Mouse (Mus musculus) thymus, adult 2 months (tissue): Measurements from ENCODE around the gene Ptbp3. TPM values are rescaled to one million over a fixed set of nuclear protein-coding genes. Genes with fewer than 3 reads are reported as not detected.

Experiments used
- DNase-seq: peaks from one replicate; pipeline ENCODE4 v3.0.0; 2021
- H3K27ac ChIP-seq: fragments of 200-500 bp; 2 replicates; pipeline ENCODE4 v1.5.1; 2012; ENCODE audit warnings: low read length, control low read depth; ENCODE audit not compliant: control insufficient read depth, insufficient read depth
- H3K27me3 ChIP-seq: fragments of 200-500 bp; 2 replicates; pipeline ENCODE4 v1.6.1; 2012; ENCODE audit warnings: mild to moderate bottlenecking, low read length, moderate library complexity, mixed read lengths; ENCODE audit not compliant: control insufficient read depth, insufficient read depth
- H3K36me3 ChIP-seq: fragments of 200-500 bp; 2 replicates; pipeline ENCODE4 v1.6.1; 2012; ENCODE audit warnings: mild to moderate bottlenecking, low read length, moderate library complexity; ENCODE audit not compliant: control insufficient read depth, insufficient read depth
- H3K4me1 ChIP-seq: fragments of 200-500 bp; replicated peaks from 2 replicates; pipeline ENCODE4 v1.6.1; 2012; ENCODE audit warnings: low read length; ENCODE audit not compliant: control insufficient read depth, insufficient read depth
- H3K4me3 ChIP-seq: fragments of 200-500 bp; 2 replicates; pipeline ENCODE4 v1.5.1; 2012; ENCODE audit warnings: mild to moderate bottlenecking, low read length, control low read depth, moderate library complexity; ENCODE audit not compliant: control insufficient read depth, insufficient read depth
- CTCF ChIP-seq: fragments of 200-500 bp; IDR thresholded peaks from 2 replicates; pipeline ENCODE4 v1.5.1; 2012; ENCODE audit warnings: mild to moderate bottlenecking, control low read depth, low read length, moderate library complexity, borderline replicate concordance; ENCODE audit not compliant: control insufficient read depth, poor library complexity, insufficient read depth; ENCODE audit errors: extremely low read depth
- POLR2A ChIP-seq: fragments of 200-500 bp; IDR thresholded peaks from 2 replicates; pipeline ENCODE4 v1.6.1; 2012; ENCODE audit warnings: mild to moderate bottlenecking, low read length, control low read depth, moderate library complexity; ENCODE audit not compliant: control insufficient read depth, poor library complexity, insufficient read depth; ENCODE audit errors: extremely low read depth
- WGBS: fragments of 180-500 bp; shearing (Covaris S2); methylation state at CpG from one replicate; pipeline ENCODE4 v1.1.7; 2018; 5-methylcytosine and 5-hydroxymethylcytosine counted together
- polyA plus RNA-seq: library from polyadenylated mRNA; depleted of rRNA; stranded (reverse); fragments of >200 nt; gene quantifications from 2 replicates; pipeline ENCODE4 v1.2.3, GENCODE M21; 2012

Gene Ptbp3
- polyA plus RNA-seq, 1 experiment = 90.4 TPM

- Histone ChIP-seq H3K36me3 (no peaks in the 10 kb centered on the region), H3K27me3 (no peaks in the 10 kb centered on the region), H3K4me1 (peaks cover 2% of the 10 kb centered on the region; the same call in 1 of the 2 replicates), H3K4me3 (no peak overlapping the region), H3K27ac (no peak overlapping the region)
- no peak for DNase-seq
- TF ChIP-seq CTCF (no peak), POLR2A (no peak)
- WGBS = 61% methylated on average over 6 of the region's 6 CpGs
Observed at GRCm38 (mm10) chr4:59464661-59465060, 84.5 kb downstream of the Ptbp3 start.

GRCm38 (mm10) chr4:59462494-59462893, 86.7 kb downstream of the Ptbp3 start:
- 68% methylated on average over 6 of the region's 6 CpGs for WGBS
- DNase-seq = no peak
- no peaks in the 10 kb centered on the region for H3K27me3 ChIP-seq
- H3K27ac ChIP-seq = no peak overlapping the region
- TF ChIP-seq POLR2A = no peak
- no peak for TF ChIP-seq CTCF
- no peak overlapping the region for H3K4me3 ChIP-seq
- H3K36me3 ChIP-seq = no peaks in the 10 kb centered on the region
- H3K4me1 ChIP-seq = peaks cover 2% of the 10 kb centered on the region; the same call in 1 of the 2 replicates

DNA sequence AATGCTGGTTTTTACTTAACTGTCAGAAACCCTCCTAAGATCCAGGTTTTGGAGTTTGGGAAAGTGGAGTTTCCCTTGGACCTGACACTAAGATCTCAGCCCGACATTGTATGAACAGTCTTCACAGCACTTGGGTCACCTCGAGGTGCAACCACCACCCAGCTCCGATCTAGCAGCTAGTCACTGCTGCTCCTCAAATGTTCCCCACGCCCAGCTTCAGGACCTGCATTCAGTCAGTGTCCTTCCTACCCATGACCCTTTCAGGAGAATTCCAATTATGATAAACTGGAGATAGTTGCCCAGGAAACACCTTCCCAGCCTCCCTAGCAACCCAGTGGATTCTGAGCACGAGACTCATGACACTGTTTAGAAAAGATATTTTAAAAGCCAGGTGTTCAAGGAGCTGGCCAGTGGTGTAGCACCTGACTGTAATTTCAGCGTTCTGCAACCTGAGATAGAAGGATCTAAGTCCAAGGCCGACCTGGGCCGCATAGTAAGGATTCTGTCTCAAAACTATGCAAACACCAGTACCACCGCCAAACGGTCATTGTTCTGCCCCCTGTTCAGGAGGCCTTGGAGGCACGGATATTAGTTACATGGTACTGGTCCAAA, 87.9 kb downstream of the Ptbp3 start:
- Histone ChIP-seq H3K27ac (no peak overlapping the region), H3K4me1 (peaks cover 2% of the 10 kb centered on the region; the same call in 1 of the 2 replicates), H3K36me3 (no peaks in the 10 kb centered on the region), H3K4me3 (no peak overlapping the region), H3K27me3 (no peaks in the 10 kb centered on the region)
- TF ChIP-seq CTCF (no peak), POLR2A (no peak)
- WGBS = 92% methylated on average over 11 of the region's 11 CpGs
- DNase-seq = no peak

GRCm38 (mm10) chr4:59459216-59459955, 89.8 kb downstream of the Ptbp3 start:
- no peaks in the 10 kb centered on the region for H3K36me3 ChIP-seq
- no peak for TF ChIP-seq POLR2A
- TF ChIP-seq CTCF = no peak
- H3K4me1 ChIP-seq = 0 out of 2 replicates have a peak, but pooled peaks cover 2% of the 10 kb centered on the region
- no peak overlapping the region for H3K27ac ChIP-seq
- no peaks in the 10 kb centered on the region for H3K27me3 ChIP-seq
- 96% methylated on average over 13 of the region's 13 CpGs for WGBS
- DNase-seq = no peak
- H3K4me3 ChIP-seq = no peak overlapping the region

GRCm38 (mm10) chr4:59457941-59458340, 91.2 kb downstream of the Ptbp3 start:
- no peak overlapping the region for H3K4me3 ChIP-seq
- no peaks in the 10 kb centered on the region for H3K36me3 ChIP-seq
- 0 out of 2 replicates have a peak, but pooled peaks cover 2% of the 10 kb centered on the region for H3K4me1 ChIP-seq
- DNase-seq = no peak
- TF ChIP-seq CTCF (no peak), POLR2A (no peak)
- 46% methylated on average over 9 of the region's 9 CpGs for WGBS
- no peaks in the 10 kb centered on the region for H3K27me3 ChIP-seq
- H3K27ac ChIP-seq = no peak overlapping the region

DNA sequence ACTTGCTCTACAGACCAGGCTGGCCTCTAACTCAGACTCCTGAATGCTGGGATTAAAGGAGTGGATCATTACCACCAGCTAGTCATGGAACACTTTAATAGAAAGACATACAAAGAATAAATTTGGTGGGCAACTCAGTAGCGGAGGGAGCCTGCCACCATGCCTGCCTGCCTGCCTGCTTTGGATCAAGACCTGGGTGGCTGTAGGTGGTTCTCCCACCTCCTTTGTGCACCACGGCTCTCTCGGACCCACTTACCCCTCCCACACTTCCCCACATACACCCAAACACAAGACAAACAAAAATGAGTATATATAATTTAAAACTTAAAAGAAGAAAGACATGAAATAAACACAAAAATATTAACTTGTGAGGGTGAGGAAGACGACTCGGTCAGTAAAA, 92.1 kb downstream of the Ptbp3 start:
- no peak for TF ChIP-seq POLR2A
- WGBS = 96% methylated on average over 5 of the region's 5 CpGs
- no peaks in the 10 kb centered on the region for H3K36me3 ChIP-seq
- H3K4me1 ChIP-seq = 0 out of 2 replicates have a peak, but pooled peaks cover 2% of the 10 kb centered on the region
- no peak overlapping the region for H3K4me3 ChIP-seq
- DNase-seq = no peak
- no peak overlapping the region for H3K27ac ChIP-seq
- H3K27me3 ChIP-seq = no peaks in the 10 kb centered on the region
